Mouse (Mus musculus): Measurements from ENCODE around the gene Gm10309. TPM values are rescaled to one million over a fixed set of nuclear protein-coding genes. Genes with fewer than 3 reads are reported as not detected.
A peak's percentile ranks its signal among the peaks of the same experiment; 100 is the strongest.

Gene Gm10309
- polyA plus RNA-seq, 1 experiment from 2014 or later, result 0.30 TPM

GRCm38 (mm10) chr17:86507342-86508211 lies 2.5 kb upstream of the Gm10309 start:
- H3K4me2 ChIP-seq, result no peak overlapping the region
- H3K4me1 ChIP-seq, result peaks cover 30% of the 10 kb centered on the region
- H3K4me3 ChIP-seq (replicated peaks), result no peak overlapping the region
- no peaks in the 10 kb centered on the region for H3K9me3 ChIP-seq (replicated peaks)
- 70% methylated on average over 19 of the region's 19 CpGs for WGBS
- no peak overlapping the region for H3K9ac ChIP-seq
- no peaks in the 10 kb centered on the region for H3K27me3 ChIP-seq
- H3K27ac ChIP-seq, result peak overlapping the region; percentile 84
- no peaks in the 10 kb centered on the region for H3K36me3 ChIP-seq
- ATAC-seq (replicated peaks; ENCODE audit: low FRiP score), result 0 out of 2 replicates have a peak, but pooled peaks have one; percentile 23

DNA sequence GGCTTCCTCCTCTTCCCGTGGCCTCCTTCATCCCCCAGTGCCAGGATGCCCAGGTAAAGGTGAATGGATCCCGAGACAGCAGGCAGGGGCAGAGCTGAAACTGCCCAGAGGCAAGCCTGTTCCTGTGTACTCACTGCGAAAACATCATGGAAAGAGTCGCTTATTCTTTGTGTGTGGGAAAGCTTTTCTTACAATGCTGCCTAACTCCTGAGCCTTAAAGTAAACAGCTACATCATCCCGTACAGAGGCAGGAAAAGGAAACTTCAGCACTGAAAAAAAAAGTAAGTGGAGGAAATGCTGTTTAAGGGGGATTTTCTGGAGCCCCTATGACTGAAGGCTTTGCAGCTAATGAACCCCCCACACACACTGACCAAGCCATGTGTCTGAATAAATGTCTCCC lies 1.8 kb upstream of the Gm10309 start:
- Histone ChIP-seq H3K9ac (0 out of 2 replicates have a peak overlapping the region, but pooled peaks have one; percentile 10), H3K27ac (peak overlapping the region; percentile 84), H3K36me3 (no peaks in the 10 kb centered on the region), H3K4me2 (no peak overlapping the region), H3K27me3 (no peaks in the 10 kb centered on the region), H3K4me3 (replicated peaks) (no peak overlapping the region), H3K4me1 (peaks cover 30% of the 10 kb centered on the region), H3K9me3 (replicated peaks) (no peaks in the 10 kb centered on the region)
- WGBS, result 55% methylated on average over 5 of the region's 5 CpGs
- ATAC-seq (replicated peaks; ENCODE audit: low FRiP score), result no peak

- no peak overlapping the region for H3K4me2 ChIP-seq
- H3K36me3 ChIP-seq, result no peaks in the 10 kb centered on the region; the same call in 1 of the 2 replicates
- no peak overlapping the region for H3K9ac ChIP-seq
- no peaks in the 10 kb centered on the region for H3K9me3 ChIP-seq (replicated peaks)
- no peak overlapping the region for H3K27ac ChIP-seq
- peaks cover 33% of the 10 kb centered on the region for H3K4me1 ChIP-seq
- no peak for ATAC-seq (replicated peaks; ENCODE audit: low FRiP score)
- 93% methylated on average over 9 of the region's 9 CpGs for WGBS
- H3K4me3 ChIP-seq (replicated peaks), result no peak overlapping the region
- H3K27me3 ChIP-seq, result no peaks in the 10 kb centered on the region
Observed at GRCm38 (mm10) chr17:86503208-86503897, 1.7 kb downstream of the Gm10309 start.

GRCm38 (mm10) chr17:86501393-86501792 lies 3.6 kb downstream of the Gm10309 start:
- Histone ChIP-seq H3K9me3 (replicated peaks) (no peaks in the 10 kb centered on the region), H3K4me2 (no peak overlapping the region), H3K9ac (no peak overlapping the region), H3K36me3 (peaks cover 3% of the 10 kb centered on the region; the same call in 1 of the 2 replicates), H3K27ac (no peak overlapping the region), H3K4me1 (peaks cover 20% of the 10 kb centered on the region), H3K4me3 (replicated peaks) (no peak overlapping the region), H3K27me3 (no peaks in the 10 kb centered on the region)
- WGBS, result 85% methylated on average over 4 of the region's 4 CpGs
- ATAC-seq (replicated peaks; ENCODE audit: low FRiP score), result no peak

- WGBS, result 44% methylated on average over 15 of the region's 15 CpGs
- ATAC-seq (replicated peaks; ENCODE audit: low FRiP score), result 0 out of 2 replicates have a peak, but pooled peaks have one; percentile 25
- no peaks in the 10 kb centered on the region for H3K27me3 ChIP-seq
- peaks cover 20% of the 10 kb centered on the region for H3K4me1 ChIP-seq
- H3K9ac ChIP-seq, result no peak overlapping the region
- peak overlapping the region; percentile 86 for H3K27ac ChIP-seq
- no peak overlapping the region for H3K4me3 ChIP-seq (replicated peaks)
- no peaks in the 10 kb centered on the region for H3K9me3 ChIP-seq (replicated peaks)
- peaks cover 3% of the 10 kb centered on the region; the same call in 1 of the 2 replicates for H3K36me3 ChIP-seq
- 0 out of 2 replicates have a peak overlapping the region, but pooled peaks have one; percentile 23 for H3K4me2 ChIP-seq
Observed at GRCm38 (mm10) chr17:86499359-86500045, 5.5 kb downstream of the Gm10309 start.

- no peak for ATAC-seq (replicated peaks; ENCODE audit: low FRiP score)
- 91% methylated on average over 4 of the region's 4 CpGs for WGBS
- Histone ChIP-seq H3K9me3 (replicated peaks) (no peaks in the 10 kb centered on the region), H3K4me2 (no peak overlapping the region), H3K4me1 (peaks cover 29% of the 10 kb centered on the region), H3K36me3 (peaks cover 3% of the 10 kb centered on the region; the same call in 1 of the 2 replicates), H3K27ac (no peak overlapping the region), H3K4me3 (replicated peaks) (no peak overlapping the region), H3K9ac (no peak overlapping the region), H3K27me3 (no peaks in the 10 kb centered on the region)
Observed at GRCm38 (mm10) chr17:86497302-86497701, 7.7 kb downstream of the Gm10309 start.

GRCm38 (mm10) chr17:86496123-86496771 lies 8.8 kb downstream of the Gm10309 start:
- WGBS, result 86% methylated on average over 9 of the region's 9 CpGs
- Histone ChIP-seq H3K27me3 (no peaks in the 10 kb centered on the region), H3K27ac (no peak overlapping the region), H3K36me3 (peaks cover 3% of the 10 kb centered on the region; the same call in 1 of the 2 replicates), H3K9me3 (replicated peaks) (no peaks in the 10 kb centered on the region), H3K4me3 (replicated peaks) (no peak overlapping the region), H3K4me2 (no peak overlapping the region), H3K4me1 (peaks cover 29% of the 10 kb centered on the region), H3K9ac (no peak overlapping the region)
- 0 out of 2 replicates have a peak, but pooled peaks have one; percentile 57 for ATAC-seq (replicated peaks; ENCODE audit: low FRiP score)

DNA sequence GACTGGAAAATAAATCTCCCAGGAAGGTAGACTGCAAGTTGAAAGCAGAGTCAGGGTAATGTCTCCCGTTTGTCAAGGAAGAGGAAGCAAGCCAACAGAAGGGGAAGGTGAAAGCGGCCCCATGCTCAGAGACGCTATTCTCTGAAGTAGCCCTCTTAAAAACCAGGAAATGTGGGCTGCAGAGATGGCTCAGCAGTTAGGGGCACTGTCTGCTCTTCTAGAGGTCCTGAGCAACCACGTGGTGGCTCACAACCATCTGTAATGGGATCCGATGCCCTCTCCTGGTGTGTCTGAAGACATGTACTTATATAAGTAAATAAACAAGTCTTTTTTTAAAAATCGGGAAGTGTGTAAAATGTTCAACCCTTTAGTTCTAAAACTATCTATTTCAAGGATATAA lies 10.1 kb downstream of the Gm10309 start:
- ATAC-seq (replicated peaks; ENCODE audit: low FRiP score), result no peak
- peak overlapping the region; percentile 66 for H3K27ac ChIP-seq
- H3K4me1 ChIP-seq, result peaks cover 25% of the 10 kb centered on the region
- H3K27me3 ChIP-seq, result no peaks in the 10 kb centered on the region
- 56% methylated on average over 6 of the region's 6 CpGs for WGBS
- H3K4me3 ChIP-seq (replicated peaks), result no peak overlapping the region
- peaks cover 3% of the 10 kb centered on the region; the same call in 1 of the 2 replicates for H3K36me3 ChIP-seq
- no peaks in the 10 kb centered on the region for H3K9me3 ChIP-seq (replicated peaks)
- no peak overlapping the region for H3K4me2 ChIP-seq
- no peak overlapping the region for H3K9ac ChIP-seq

DNA sequence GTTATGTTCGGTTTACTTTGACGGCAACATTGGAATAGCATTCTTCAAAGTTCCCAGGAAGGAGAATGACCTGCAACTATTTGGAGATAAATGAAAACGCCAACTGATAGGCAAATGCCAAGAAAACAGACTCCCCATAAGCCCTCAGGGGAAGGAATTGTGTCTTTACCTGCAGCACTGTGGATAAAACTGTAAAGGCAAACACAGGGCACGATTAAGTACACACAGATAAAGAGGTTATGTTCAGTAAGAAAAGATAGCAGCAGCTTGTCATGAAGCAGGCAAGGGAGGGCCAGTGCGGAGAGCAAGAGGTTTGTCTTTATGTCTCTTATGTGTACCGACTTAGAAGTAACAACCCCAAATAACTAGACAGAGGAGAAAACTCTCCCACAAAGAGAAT lies 10.5 kb downstream of the Gm10309 start:
- Histone ChIP-seq H3K27me3 (no peaks in the 10 kb centered on the region), H3K9ac (no peak overlapping the region), H3K4me2 (no peak overlapping the region), H3K36me3 (peaks cover 3% of the 10 kb centered on the region; the same call in 1 of the 2 replicates), H3K4me3 (replicated peaks) (no peak overlapping the region), H3K4me1 (peaks cover 22% of the 10 kb centered on the region), H3K9me3 (replicated peaks) (no peaks in the 10 kb centered on the region), H3K27ac (peak overlapping the region; percentile 66)
- ATAC-seq (replicated peaks; ENCODE audit: low FRiP score), result no peak
- 68% methylated on average over 6 of the region's 6 CpGs for WGBS

DNA sequence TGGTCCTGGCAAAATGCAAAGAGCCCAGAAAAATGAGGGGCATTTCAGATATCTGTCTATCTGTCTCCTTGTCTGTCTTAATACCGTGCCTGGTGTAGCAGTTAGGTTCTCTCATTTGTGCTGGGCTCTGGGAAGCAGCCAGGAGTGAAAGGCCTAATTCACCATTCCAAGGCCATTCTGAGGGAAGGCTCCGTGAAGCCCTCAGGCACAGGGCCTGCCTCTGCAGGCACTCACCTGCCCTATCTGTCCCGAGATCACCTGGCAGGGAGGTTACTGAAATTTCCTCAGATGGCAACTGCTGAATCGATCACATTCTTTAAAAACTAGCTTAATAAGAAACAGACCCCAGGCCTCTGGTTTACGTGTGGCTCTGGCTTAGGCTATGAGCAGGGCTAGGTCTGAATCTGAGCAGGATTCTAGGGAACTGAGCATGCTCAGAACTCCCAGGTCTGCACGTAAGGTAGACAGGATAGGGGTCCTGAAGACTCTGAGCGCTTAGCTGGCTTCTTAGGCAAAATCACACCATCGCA lies 11.1 kb downstream of the Gm10309 start:
- WGBS, result 73% methylated on average over 8 of the region's 8 CpGs
- no peaks in the 10 kb centered on the region for H3K27me3 ChIP-seq
- peak overlapping the region; percentile 66 for H3K27ac ChIP-seq
- H3K9me3 ChIP-seq (replicated peaks), result no peaks in the 10 kb centered on the region
- H3K9ac ChIP-seq, result no peak overlapping the region
- H3K4me1 ChIP-seq, result peaks cover 16% of the 10 kb centered on the region
- no peak; the same call in 1 of the 2 replicates for ATAC-seq (replicated peaks; ENCODE audit: low FRiP score)
- no peak overlapping the region for H3K4me2 ChIP-seq
- peaks cover 3% of the 10 kb centered on the region; the same call in 1 of the 2 replicates for H3K36me3 ChIP-seq
- no peak overlapping the region for H3K4me3 ChIP-seq (replicated peaks)

GRCm38 (mm10) chr17:86492376-86492775 lies 12.7 kb downstream of the Gm10309 start:
- H3K4me1 ChIP-seq, result peaks cover 12% of the 10 kb centered on the region; the same call in 1 of the 2 replicates
- H3K36me3 ChIP-seq, result no peaks in the 10 kb centered on the region
- H3K4me2 ChIP-seq, result no peak overlapping the region
- ATAC-seq (replicated peaks; ENCODE audit: low FRiP score), result no peak
- WGBS, result 77% methylated on average over 7 of the region's 7 CpGs
- H3K9me3 ChIP-seq (replicated peaks), result no peaks in the 10 kb centered on the region
- no peak overlapping the region for H3K27ac ChIP-seq
- H3K27me3 ChIP-seq, result no peaks in the 10 kb centered on the region
- no peak overlapping the region for H3K9ac ChIP-seq
- no peak overlapping the region for H3K4me3 ChIP-seq (replicated peaks)
